Mouse (Mus musculus) intestine, embryonic 16.5 days (tissue): ENCODE results near the gene Marc2. TPM values are rescaled to one million over a fixed set of nuclear protein-coding genes. Genes with fewer than 3 reads are reported as not detected.

Experiments
- ATAC-seq: fragments of 200-750 bp; cut with Nextera tagmentation; 2 replicates; pipeline ENCODE4 v1.8.0; 2017; ENCODE audit warnings: moderate TSS enrichment, moderate library complexity
- H3K27ac ChIP-seq: fragments of 300-500 bp; sonication (generic); 2 replicates; pipeline ENCODE4 v1.5.1; 2014; ENCODE audit warnings: mild to moderate bottlenecking, low read length
- H3K27me3 ChIP-seq: fragments of 300-500 bp; sonication (generic); replicated peaks from 2 replicates; pipeline ENCODE4 v1.6.1; 2014; ENCODE audit warnings: low read length, control low read depth, mixed read lengths; ENCODE audit not compliant: control insufficient read depth, insufficient read depth
- H3K36me3 ChIP-seq: fragments of 300-500 bp; sonication (generic); 2 replicates; pipeline ENCODE4 v1.6.1; 2014; ENCODE audit warnings: low read length, control low read depth; ENCODE audit not compliant: control insufficient read depth, insufficient read depth
- H3K4me1 ChIP-seq: fragments of 300-500 bp; sonication (generic); 2 replicates; pipeline ENCODE4 v1.6.1; 2014; ENCODE audit warnings: low read length, control low read depth, mixed read lengths; ENCODE audit not compliant: control insufficient read depth, insufficient read depth
- H3K4me2 ChIP-seq: fragments of 300-500 bp; sonication (generic); 2 replicates; pipeline ENCODE4 v1.6.1; 2014; ENCODE audit warnings: low read depth, low read length, control low read depth
- H3K4me3 ChIP-seq: fragments of 300-500 bp; sonication (generic); 2 replicates; pipeline ENCODE4 v1.5.1; 2014; ENCODE audit warnings: mild to moderate bottlenecking, low read length
- H3K9ac ChIP-seq: fragments of 300-500 bp; sonication (generic); 2 replicates; pipeline ENCODE4 v1.6.1; 2014; ENCODE audit warnings: low read depth, low read length
- H3K9me3 ChIP-seq: fragments of 300-500 bp; sonication (generic); 2 replicates; pipeline ENCODE4 v1.6.1; 2016; ENCODE audit warnings: low read length, control low read depth; ENCODE audit not compliant: control insufficient read depth
- WGBS: fragments of 180-500 bp; shearing (Covaris S2); extraction: QIAGEN DNeasy Blood & Tissue Kit; methylation state at CpG from one replicate; pipeline ENCODE4 v1.1.7; 2014; 5-methylcytosine and 5-hydroxymethylcytosine counted together
- polyA plus RNA-seq: library from polyadenylated mRNA; unstranded; fragments of >200 nt; fragmentation: Nextera tagmentation; extraction: Ambion mirVana; gene quantifications from 2 replicates; pipeline ENCODE4 v1.2.1, GENCODE M21; 2015

Gene Marc2
- polyA plus RNA-seq, 1 experiment from 2014 or later: 404 TPM

- ATAC-seq: peak; percentile 94
- Histone ChIP-seq H3K4me1 (peaks cover 4% of the 10 kb centered on the region; the same call in 1 of the 2 replicates), H3K4me3 (0 out of 2 replicates have a peak overlapping the region, but pooled peaks have one; percentile 15), H3K27me3 (no peaks in the 10 kb centered on the region), H3K4me2 (peak overlapping the region; percentile 49), H3K9ac (peak overlapping the region; percentile 12; the same call in 1 of the 2 replicates), H3K27ac (peak overlapping the region; percentile 55; the same call in 1 of the 2 replicates), H3K9me3 (no peaks in the 10 kb centered on the region), H3K36me3 (no peaks in the 10 kb centered on the region)
- WGBS: 12% methylated on average over 27 of the region's 27 CpGs
Observed at GRCm38 (mm10) chr1:184793163-184793876, 52.9 kb downstream of the Marc2 start.

DNA sequence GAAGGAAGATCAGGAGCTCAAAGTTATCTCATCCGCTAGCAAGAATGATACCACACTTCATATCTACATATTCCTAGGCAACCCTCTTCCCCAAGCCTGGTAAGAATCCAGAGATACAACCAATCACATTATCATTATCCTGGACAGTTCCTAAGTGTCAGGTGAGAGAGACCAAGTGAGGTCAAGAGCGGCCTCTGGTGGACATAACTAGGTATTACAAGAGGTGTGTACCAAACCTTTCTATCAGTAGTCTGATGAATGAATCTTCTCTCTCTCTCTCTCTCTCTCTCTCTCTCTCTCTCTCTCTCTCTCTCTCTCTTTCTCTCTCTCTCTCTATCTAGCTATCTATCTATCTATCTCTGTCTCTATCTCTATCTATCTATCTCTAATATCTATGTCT, 55.1 kb downstream of the Marc2 start:
- Histone ChIP-seq H3K4me2 (no peak overlapping the region), H3K36me3 (no peaks in the 10 kb centered on the region), H3K27ac (no peak overlapping the region), H3K27me3 (no peaks in the 10 kb centered on the region), H3K4me3 (no peak overlapping the region), H3K9ac (no peak overlapping the region), H3K9me3 (no peaks in the 10 kb centered on the region), H3K4me1 (peaks cover 4% of the 10 kb centered on the region; the same call in 1 of the 2 replicates)
- 17% methylated on average over 2 of the region's 2 CpGs for WGBS
- no peak for ATAC-seq

DNA sequence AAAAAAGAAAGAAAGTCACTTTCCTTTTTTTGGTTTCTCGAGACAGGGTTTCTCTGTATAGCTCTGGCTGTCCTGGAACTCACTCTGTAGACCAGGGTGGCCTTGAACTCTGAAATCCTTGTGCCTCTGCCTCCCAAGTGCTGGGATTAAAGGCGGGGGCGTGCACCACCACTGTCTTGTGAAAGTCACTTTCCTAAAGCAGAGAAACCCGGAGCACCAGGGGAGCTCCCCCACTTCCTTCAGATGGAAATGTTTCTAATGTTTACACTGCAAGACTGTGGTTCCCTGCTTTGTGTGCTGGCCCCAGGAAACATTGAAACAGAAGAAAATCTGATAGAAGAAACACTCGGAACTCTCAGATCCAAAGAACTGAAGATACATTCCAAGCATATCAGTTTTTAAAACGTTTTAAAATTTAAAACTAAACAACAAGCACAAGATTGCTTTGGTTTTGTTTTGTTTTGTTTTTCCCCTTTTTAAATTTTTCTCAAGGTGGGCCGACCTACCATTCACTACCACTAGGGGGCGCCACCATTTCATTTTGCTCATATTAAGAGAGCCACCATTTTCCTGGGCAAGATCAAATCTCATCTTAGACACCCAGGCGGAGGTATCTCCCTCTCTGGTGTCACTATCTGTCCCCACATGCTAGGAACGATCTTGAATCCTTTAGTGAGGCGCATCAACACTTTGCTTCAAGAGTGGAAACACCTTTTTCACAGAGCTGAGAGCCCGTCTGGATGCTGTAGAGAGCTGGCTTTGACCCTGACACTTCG, 59.7 kb downstream of the Marc2 start:
- 67% methylated on average over 13 of the region's 13 CpGs for WGBS
- ATAC-seq: no peak
- Histone ChIP-seq H3K4me3 (no peak overlapping the region), H3K4me1 (0 out of 2 replicates have a peak, but pooled peaks cover 6% of the 10 kb centered on the region), H3K4me2 (no peak overlapping the region), H3K27ac (no peak overlapping the region), H3K9ac (no peak overlapping the region), H3K9me3 (no peaks in the 10 kb centered on the region), H3K27me3 (no peaks in the 10 kb centered on the region), H3K36me3 (no peaks in the 10 kb centered on the region)

DNA sequence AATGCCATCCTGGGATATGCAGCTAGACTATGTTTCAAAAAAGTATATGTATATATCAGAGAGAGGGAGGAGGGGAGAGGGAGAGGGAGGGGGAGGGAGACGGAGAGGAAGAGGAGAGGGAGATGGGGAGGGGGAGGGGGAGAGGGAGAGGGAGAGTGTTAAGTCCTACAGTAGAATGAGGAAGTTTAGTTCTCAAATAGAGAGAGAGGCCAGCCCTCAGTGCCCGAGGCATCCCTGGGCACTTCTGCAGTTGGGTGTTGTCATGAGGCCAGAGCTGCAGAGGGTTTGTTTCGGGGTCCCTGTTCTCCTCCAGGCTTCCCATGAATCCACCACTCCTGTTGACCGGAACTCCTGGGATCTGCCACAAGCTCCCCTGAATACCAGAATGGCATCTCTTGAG, 62.6 kb downstream of the Marc2 start:
- Histone ChIP-seq H3K36me3 (no peaks in the 10 kb centered on the region), H3K27me3 (0 out of 2 replicates have a peak, but pooled peaks cover 2% of the 10 kb centered on the region), H3K9me3 (no peaks in the 10 kb centered on the region), H3K9ac (no peak overlapping the region), H3K4me2 (no peak overlapping the region), H3K27ac (no peak overlapping the region), H3K4me1 (peaks cover 22% of the 10 kb centered on the region), H3K4me3 (no peak overlapping the region)
- no peak for ATAC-seq
- WGBS: 61% methylated on average over 4 of the region's 4 CpGs

DNA sequence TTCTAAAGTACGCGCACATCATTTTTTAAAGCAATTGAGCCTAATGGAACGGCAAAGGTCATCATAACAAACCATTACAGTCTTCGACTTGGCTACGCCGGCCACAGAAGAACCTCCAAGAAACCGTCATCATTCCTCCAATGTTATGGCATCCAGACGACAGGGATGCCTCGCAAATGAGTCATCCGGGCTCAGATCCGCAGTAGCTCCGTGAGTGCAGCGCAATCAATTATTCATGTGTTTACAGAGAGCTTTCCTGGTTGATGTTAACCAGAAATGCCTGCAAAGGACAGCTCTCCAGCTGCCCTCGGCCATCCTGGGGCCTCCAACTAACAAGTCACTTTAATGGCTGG, 64.1 kb downstream of the Marc2 start:
- H3K36me3 ChIP-seq: no peaks in the 10 kb centered on the region
- H3K4me2 ChIP-seq: no peak overlapping the region
- H3K4me3 ChIP-seq: no peak overlapping the region
- 24% methylated on average over 14 of the region's 14 CpGs for WGBS
- H3K4me1 ChIP-seq: peaks cover 23% of the 10 kb centered on the region
- H3K27ac ChIP-seq: peak overlapping the region; percentile 64; the same call in 1 of the 2 replicates
- peak; percentile 86 for ATAC-seq
- no peaks in the 10 kb centered on the region for H3K9me3 ChIP-seq
- H3K27me3 ChIP-seq: 0 out of 2 replicates have a peak, but pooled peaks cover 2% of the 10 kb centered on the region
- no peak overlapping the region for H3K9ac ChIP-seq

GRCm38 (mm10) chr1:184781286-184782160, 64.7 kb downstream of the Marc2 start:
- Histone ChIP-seq H3K36me3 (no peaks in the 10 kb centered on the region), H3K27me3 (0 out of 2 replicates have a peak, but pooled peaks cover 2% of the 10 kb centered on the region), H3K27ac (peak overlapping the region; percentile 85), H3K4me2 (no peak overlapping the region), H3K4me1 (peaks cover 26% of the 10 kb centered on the region), H3K4me3 (no peak overlapping the region), H3K9ac (no peak overlapping the region), H3K9me3 (no peaks in the 10 kb centered on the region)
- WGBS: 41% methylated on average over 10 of the region's 10 CpGs
- ATAC-seq: peak; percentile 55

DNA sequence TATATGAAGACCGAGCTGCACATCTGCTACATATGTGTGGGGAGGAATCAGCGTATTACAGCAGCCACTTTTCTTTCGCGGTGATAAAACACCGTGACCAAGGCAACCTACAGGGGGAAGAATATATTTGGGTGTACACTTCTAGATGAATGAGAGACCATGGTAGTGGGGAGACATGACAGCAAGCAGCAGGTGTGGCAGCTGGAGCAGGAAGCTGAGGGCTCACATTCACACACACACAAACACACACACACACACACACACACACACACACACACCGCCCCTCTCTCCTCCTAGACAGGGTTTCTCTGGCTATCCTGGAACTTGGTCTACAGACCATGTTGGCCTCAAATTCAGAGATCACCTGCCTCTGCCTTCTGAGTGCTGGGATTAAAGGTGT, 68.1 kb downstream of the Marc2 start:
- Histone ChIP-seq H3K9me3 (no peaks in the 10 kb centered on the region), H3K9ac (no peak overlapping the region), H3K4me2 (no peak overlapping the region), H3K36me3 (no peaks in the 10 kb centered on the region), H3K4me1 (peaks cover 26% of the 10 kb centered on the region), H3K27me3 (0 out of 2 replicates have a peak, but pooled peaks cover 2% of the 10 kb centered on the region), H3K4me3 (no peak overlapping the region), H3K27ac (no peak overlapping the region)
- ATAC-seq: no peak
- 92% methylated on average over 6 of the region's 6 CpGs for WGBS

- Histone ChIP-seq H3K9me3 (no peaks in the 10 kb centered on the region), H3K36me3 (no peaks in the 10 kb centered on the region), H3K27me3 (0 out of 2 replicates have a peak, but pooled peaks cover 2% of the 10 kb centered on the region), H3K9ac (no peak overlapping the region), H3K4me1 (peaks cover 21% of the 10 kb centered on the region), H3K4me3 (no peak overlapping the region), H3K27ac (no peak overlapping the region), H3K4me2 (no peak overlapping the region)
- no peak for ATAC-seq
- WGBS: 30% methylated on average over 22 of the region's 22 CpGs
Observed at GRCm38 (mm10) chr1:184777061-184777795, 69.0 kb downstream of the Marc2 start.
